Mouse (Mus musculus): ENCODE data around the gene Arxes1. TPM values are rescaled to one million over a fixed set of nuclear protein-coding genes. Genes with fewer than 3 reads are reported as not detected.
"Not testable (repeated sequence)": the region's sequence is repeated elsewhere in the genome, so short reads cannot be mapped to it uniquely, and the experiment has no call there.

The Arxes1 gene
- polyA plus RNA-seq (2011; ENCODE audit: insufficient read depth, insufficient read length, low replicate concordance, missing spikeins) = 1.9 TPM in 1 of 2 replicates, not detected in the other

DNA sequence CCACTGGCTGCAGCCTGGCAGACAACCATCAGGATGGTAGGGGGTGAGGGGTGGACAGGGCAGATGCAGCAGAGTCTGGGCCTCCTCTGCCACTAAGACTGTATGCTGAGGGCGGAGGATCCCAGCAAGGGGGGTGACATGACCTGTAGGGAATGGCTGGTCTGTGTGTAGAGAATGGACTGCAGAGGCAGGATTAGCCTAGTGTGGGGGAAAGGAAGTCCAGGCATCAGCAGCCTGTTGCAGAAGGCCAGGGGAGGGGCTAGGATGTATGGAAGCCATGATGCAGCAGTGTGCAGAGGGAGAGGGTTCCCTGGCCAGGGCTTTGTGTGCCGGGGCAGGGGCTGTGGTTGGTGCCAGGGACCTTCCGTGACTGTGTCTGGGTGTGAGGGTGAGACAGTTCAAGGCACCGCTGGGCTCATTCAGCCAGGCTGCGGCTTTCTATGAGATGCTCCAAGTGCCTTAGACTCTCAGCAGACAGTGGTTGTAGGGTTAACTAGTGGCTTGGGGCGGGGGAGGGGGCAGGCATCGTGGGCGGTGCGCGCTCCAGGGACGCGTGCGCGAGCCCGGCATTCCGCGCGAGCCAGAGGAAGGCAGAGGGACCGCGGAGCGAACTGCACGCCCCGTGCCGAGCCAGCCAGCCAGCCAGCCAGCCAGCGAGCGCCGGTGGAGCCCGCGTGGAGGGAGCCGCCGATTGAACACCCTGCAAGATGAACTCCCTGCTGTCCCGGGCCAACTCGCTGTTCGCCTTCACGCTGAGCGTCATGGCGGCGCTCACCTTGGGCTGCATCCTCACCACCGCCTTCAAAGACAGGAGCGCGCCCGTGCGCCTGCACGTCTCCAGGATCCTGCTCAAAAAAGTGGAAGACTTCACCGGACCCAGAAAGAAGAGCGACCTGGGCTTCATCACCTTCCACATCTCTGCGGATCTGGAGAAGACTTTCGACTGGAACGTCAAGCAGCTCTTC is at the start of gene Arxes1:
Gene Arxes1 (plus strand): TSS at position 569 of the 965 bp plus-strand sequence.
- H3K4me1 ChIP-seq (ENCODE audit: control insufficient read depth, insufficient read depth, low read length); H3K4me3 ChIP-seq (replicated peaks; ENCODE audit: control insufficient read depth, low read depth, low read length); H3K27ac ChIP-seq (ENCODE audit: control insufficient read depth, insufficient read depth, low read depth, low read length, poor library complexity): not testable (repeated sequence)
- 16% methylated on average over 10 of the region's 49 CpGs for WGBS

DNA sequence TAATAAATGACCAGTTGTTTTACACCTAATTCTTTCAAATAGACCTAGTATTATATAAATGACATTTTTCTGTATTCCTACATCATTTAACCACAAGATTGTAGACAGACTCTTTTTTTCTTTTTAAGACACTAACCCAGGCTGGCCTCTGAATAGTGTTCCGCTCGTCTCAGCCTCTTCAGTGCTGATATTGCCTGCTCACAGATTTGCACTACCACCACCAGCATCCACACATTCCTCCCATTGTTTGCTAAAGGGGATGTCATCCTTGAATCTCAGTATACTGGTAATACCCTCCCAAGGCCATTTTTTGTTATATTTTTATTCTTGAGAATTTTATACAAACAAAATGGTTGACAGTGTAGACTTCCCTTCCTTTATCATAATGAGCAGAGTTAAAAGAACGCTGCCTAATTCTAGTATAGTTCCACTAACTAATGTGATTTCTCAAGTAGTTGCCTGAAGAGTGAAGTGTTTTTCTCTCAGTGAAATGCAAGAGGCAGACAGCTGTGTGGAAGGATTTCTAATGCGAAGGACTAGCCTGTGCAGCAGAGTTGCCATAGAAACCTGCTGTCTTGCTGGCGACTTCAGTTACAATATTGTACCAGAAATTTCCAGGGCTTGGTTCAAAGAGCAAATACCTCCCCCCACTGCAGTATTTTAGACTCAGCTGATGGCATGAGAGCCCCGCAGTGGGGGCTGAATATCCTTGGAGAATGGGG is 48.5 kb upstream of the Arxes1 start:
- Histone ChIP-seq H3K4me3 (replicated peaks; ENCODE audit: control insufficient read depth, low read depth, low read length) (no peak overlapping the region), H3K4me1 (ENCODE audit: control insufficient read depth, insufficient read depth, low read length) (no peaks in the 10 kb centered on the region), H3K27ac (ENCODE audit: control insufficient read depth, insufficient read depth, low read depth, low read length, poor library complexity) (no peak overlapping the region)
- WGBS = 86% methylated on average over 6 of the region's 6 CpGs
- TF ChIP-seq POLR2A (IDR thresholded peaks at IDR 0.05; ENCODE audit: borderline replicate concordance, control insufficient read depth, low read depth, low read length) = no peak
- no peak for TF ChIP-seq CTCF (IDR thresholded peaks at IDR 0.05; ENCODE audit: control insufficient read depth, insufficient read depth, low read length)

DNA sequence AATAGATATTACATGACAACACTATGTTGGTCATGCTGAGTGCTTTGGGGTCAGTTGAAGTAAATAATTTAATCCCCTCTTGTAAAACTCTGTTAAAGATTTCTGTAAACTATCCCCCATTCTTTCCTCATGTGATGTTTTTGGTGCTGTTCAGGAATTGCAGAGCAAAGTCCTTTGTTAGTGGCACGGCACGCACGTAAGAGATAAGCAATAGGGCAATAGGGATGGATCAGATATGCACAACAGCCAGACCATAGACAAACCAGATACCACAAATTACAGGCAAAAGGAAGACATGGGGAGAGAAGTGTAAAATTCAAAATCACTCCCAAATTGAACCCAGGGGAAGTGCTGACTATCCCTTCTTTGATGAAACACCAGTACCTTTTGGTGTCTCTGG is 46.9 kb upstream of the Arxes1 start:
- no peak for TF ChIP-seq POLR2A (IDR thresholded peaks at IDR 0.05; ENCODE audit: borderline replicate concordance, control insufficient read depth, low read depth, low read length)
- TF ChIP-seq CTCF (IDR thresholded peaks at IDR 0.05; ENCODE audit: control insufficient read depth, insufficient read depth, low read length) = no peak
- no peak overlapping the region for H3K4me3 ChIP-seq (replicated peaks; ENCODE audit: control insufficient read depth, low read depth, low read length)
- 76% methylated on average over 3 of the region's 3 CpGs for WGBS
- no peak overlapping the region for H3K27ac ChIP-seq (ENCODE audit: control insufficient read depth, insufficient read depth, low read depth, low read length, poor library complexity)
- no peaks in the 10 kb centered on the region for H3K4me1 ChIP-seq (ENCODE audit: control insufficient read depth, insufficient read depth, low read length)

DNA sequence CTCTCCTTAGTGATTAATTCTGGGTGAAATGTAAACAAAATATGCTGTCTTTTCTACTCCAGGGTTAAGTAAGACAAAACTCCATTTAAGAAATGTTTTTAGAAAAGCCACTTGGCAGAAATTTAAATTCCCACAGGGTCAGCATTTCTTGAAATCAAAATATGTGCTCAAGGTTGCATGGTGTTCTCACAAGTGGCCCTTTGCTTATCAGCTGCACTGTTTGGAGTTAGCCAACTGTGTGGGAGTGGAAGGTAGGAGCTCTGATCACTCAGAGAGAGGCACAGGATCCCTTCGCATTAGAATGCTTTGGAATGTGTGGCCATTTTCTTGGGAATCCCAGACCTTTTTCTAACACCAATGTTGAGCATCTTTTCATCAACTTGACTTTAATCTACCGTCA is 42.5 kb upstream of the Arxes1 start:
- Histone ChIP-seq H3K4me1 (ENCODE audit: control insufficient read depth, insufficient read depth, low read length) (no peaks in the 10 kb centered on the region), H3K27ac (ENCODE audit: control insufficient read depth, insufficient read depth, low read depth, low read length, poor library complexity) (no peak overlapping the region), H3K4me3 (replicated peaks; ENCODE audit: control insufficient read depth, low read depth, low read length) (no peak overlapping the region)
- TF ChIP-seq CTCF (IDR thresholded peaks at IDR 0.05; ENCODE audit: control insufficient read depth, insufficient read depth, low read length) (no peak), POLR2A (IDR thresholded peaks at IDR 0.05; ENCODE audit: borderline replicate concordance, control insufficient read depth, low read depth, low read length) (no peak)
- 86% methylated on average over 2 of the region's 2 CpGs for WGBS

- H3K4me3 ChIP-seq (replicated peaks; ENCODE audit: control insufficient read depth, low read depth, low read length); H3K27ac ChIP-seq (ENCODE audit: control insufficient read depth, insufficient read depth, low read depth, low read length, poor library complexity); H3K4me1 ChIP-seq (ENCODE audit: control insufficient read depth, insufficient read depth, low read length): not testable (repeated sequence)
- 93% methylated on average over 2 of the region's 3 CpGs for WGBS
Observed at GRCm38 (mm10) chrX:135993192-135993594, 40.0 kb upstream of the Arxes1 start.

DNA sequence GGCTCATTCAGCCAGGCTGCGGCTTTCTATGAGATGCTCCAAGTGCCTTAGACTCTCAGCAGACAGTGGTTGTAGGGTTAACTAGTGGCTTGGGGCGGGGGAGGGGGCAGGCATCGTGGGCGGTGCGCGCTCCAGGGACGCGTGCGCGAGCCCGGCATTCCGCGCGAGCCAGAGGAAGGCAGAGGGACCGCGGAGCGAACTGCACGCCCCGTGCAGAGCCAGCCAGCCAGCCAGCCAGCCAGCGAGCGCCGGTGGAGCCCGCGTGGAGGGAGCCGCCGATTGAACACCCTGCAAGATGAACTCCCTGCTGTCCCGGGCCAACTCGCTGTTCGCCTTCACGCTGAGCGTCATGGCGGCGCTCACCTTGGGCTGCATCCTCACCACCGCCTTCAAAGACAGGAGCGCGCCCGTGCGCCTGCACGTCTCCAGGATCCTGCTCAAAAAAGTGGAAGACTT is 39.5 kb upstream of the Arxes1 start, which contains the start of gene Arxes2:
Gene Arxes2 (plus strand): TSS at position 161 of the 456 bp plus-strand sequence.
- 20% methylated on average over 14 of the region's 39 CpGs for WGBS
- not testable (repeated sequence) for H3K4me1 ChIP-seq (ENCODE audit: control insufficient read depth, insufficient read depth, low read length); H3K27ac ChIP-seq (ENCODE audit: control insufficient read depth, insufficient read depth, low read depth, low read length, poor library complexity); H3K4me3 ChIP-seq (replicated peaks; ENCODE audit: control insufficient read depth, low read depth, low read length)

- H3K27ac ChIP-seq (ENCODE audit: control insufficient read depth, insufficient read depth, low read depth, low read length, poor library complexity) = no peak overlapping the region
- H3K4me1 ChIP-seq (ENCODE audit: control insufficient read depth, insufficient read depth, low read length) = no peaks in the 10 kb centered on the region
- TF ChIP-seq CTCF (IDR thresholded peaks at IDR 0.05; ENCODE audit: control insufficient read depth, insufficient read depth, low read length) (no peak), POLR2A (IDR thresholded peaks at IDR 0.05; ENCODE audit: borderline replicate concordance, control insufficient read depth, low read depth, low read length) (no peak)
- no peak overlapping the region for H3K4me3 ChIP-seq (replicated peaks; ENCODE audit: control insufficient read depth, low read depth, low read length)
- WGBS = 59% methylated on average over 5 of the region's 5 CpGs
Observed at GRCm38 (mm10) chrX:136007199-136007843, 25.8 kb upstream of the Arxes1 start.

GRCm38 (mm10) chrX:136014392-136014791 is 18.8 kb upstream of the Arxes1 start:
- H3K4me1 ChIP-seq (ENCODE audit: control insufficient read depth, insufficient read depth, low read length) = no peaks in the 10 kb centered on the region
- TF ChIP-seq POLR2A (IDR thresholded peaks at IDR 0.05; ENCODE audit: borderline replicate concordance, control insufficient read depth, low read depth, low read length) (no peak), CTCF (IDR thresholded peaks at IDR 0.05; ENCODE audit: control insufficient read depth, insufficient read depth, low read length) (no peak)
- WGBS = 43% methylated on average over 2 of the region's 2 CpGs
- H3K27ac ChIP-seq (ENCODE audit: control insufficient read depth, insufficient read depth, low read depth, low read length, poor library complexity) = no peak overlapping the region
- no peak overlapping the region for H3K4me3 ChIP-seq (replicated peaks; ENCODE audit: control insufficient read depth, low read depth, low read length)

Measured in bone marrow, adult 2 months (tissue).